Mouse (Mus musculus) sigmoid colon, adult 10 weeks (tissue): ENCODE results near the gene Mrpl28. TPM values are rescaled to one million over a fixed set of nuclear protein-coding genes. Genes with fewer than 3 reads are reported as not detected.

Source experiments
- polyA plus RNA-seq: library from polyadenylated mRNA; stranded (reverse); fragments of 350-450 nt; fragmentation: Illumina TruSeq; extraction: RNeasy Lipid Tissue Mini Kit (QIAGEN cat#74804); gene quantifications from one replicate; pipeline ENCODE4 v1.2.3, GENCODE M21; 2014; ENCODE audit warnings: low read depth, low replicate concordance

Mrpl28 gene
- polyA plus RNA-seq, result 4.6 TPM

DNA sequence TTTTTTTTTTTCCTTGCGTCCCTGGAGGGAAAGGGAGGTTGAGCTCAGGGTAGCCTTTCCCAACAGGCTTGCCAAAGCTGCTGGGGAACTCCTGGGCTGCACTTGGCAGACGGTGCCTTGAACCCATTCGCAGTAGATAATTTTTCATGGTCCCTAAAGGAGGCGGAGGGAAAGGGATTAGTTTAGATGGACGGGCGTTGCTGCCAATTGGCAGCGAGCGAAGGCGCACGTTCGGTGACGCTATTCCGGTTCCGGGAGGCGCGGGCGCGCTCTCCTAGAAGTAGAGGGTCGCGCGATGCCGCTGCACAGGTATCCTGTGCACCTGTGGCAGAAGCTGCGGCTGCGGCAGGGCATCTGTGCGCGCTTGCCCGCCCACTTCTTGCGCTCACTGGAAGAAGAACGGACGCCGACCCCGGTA lies at the start of gene Mrpl28:
Mrpl28 (plus strand) TSS at position 234 of the 418 bp plus-strand sequence.

DNA sequence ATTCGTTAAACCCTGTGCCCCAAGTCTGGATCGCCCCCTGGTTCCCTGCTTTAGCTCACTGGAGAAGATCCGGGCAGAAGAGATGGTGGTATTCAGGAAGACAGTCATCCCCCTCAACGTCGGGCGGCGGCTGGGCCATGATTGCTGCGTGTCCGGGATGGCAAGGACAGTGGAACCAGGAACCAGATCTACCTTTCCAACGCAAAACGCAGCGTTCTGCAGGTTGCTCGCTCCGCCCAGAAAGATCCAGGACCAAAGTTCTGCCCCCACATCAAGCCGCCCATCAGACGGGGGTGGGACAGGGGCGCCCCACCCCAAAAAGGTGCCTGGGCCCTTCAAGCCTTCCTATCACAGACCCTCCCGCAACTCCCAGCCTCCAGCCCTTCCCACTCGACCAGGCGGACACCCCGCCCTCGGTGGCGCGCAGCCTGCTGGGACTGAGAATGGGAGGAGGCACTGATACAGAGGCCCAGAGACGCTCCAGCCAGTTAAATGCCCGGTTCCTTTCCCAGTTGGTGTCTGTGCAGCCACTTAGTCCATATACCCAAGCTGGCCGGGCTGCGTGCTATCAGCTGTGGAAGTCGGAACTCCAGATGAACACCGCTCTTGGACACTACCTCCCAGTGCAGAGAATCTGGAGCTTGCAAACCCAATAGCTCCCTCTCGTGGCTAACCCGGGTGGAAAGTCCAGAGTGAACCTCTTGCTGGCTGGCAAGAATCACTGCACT lies 33.2 kb upstream of the Mrpl28 start, which contains the start of gene Decr2:
Decr2 (minus strand) TSS at position 433 of the 728 bp plus-strand sequence.

GRCm38 (mm10) chr17:26095121-26095740 lies 28.1 kb upstream of the Mrpl28 start, which contains the start of gene Nme4:
TSS of gene Nme4 (minus strand) at chr17:26095602.

GRCm38 (mm10) chr17:26113181-26113948 lies 9.9 kb upstream of the Mrpl28 start, which contains the start of gene Tmem8:
TSS of gene Tmem8 (plus strand) at chr17:26113299.

DNA sequence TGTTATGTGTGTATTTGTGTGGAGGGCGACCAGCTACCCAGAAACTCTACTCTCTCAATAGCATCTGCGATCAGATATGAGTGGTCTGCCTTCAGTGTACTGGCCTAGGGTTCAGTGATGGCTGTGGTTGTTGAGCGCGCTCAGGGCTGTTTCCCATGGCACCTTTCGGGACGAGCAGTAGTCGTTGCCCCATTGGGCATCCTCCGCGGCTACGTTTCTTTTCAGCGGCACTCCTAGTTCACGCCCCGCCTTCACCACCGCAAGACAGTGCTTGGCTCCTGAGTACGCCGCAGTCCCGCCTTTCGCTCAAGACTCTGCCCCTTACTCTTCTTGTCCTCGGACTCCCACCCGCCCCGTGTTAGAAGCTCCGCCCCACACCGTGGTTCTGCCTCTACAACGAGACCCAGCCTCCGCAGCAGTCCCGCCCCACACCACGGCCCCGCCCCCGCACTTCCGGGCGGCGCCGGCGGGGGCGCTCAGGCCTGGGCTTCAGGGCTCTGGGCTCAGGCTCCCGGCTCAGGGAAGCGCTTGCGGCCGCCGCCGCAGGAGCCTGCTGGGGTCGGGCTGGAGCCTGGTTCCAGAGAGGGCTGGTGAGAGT lies 15.0 kb downstream of the Mrpl28 start, which contains the start of gene Axin1:
Axin1 (plus strand) TSS at position 450 of the 598 bp plus-strand sequence.

Other genes starting within 250 kb of the Mrpl28 start
- 15.8 TPM for gene Mettl26, start 248.4 kb upstream of the Mrpl28 start, polyA plus RNA-seq
- not detected for gene Wfikkn1, start 242.6 kb upstream of the Mrpl28 start, polyA plus RNA-seq
- 1.5 TPM for gene Rab40c, start 203.8 kb upstream of the Mrpl28 start, polyA plus RNA-seq
- 26.7 TPM for gene Pigq, start 178.6 kb upstream of the Mrpl28 start, polyA plus RNA-seq
- gene Nhlrc4, start 178.5 kb upstream of the Mrpl28 start, polyA plus RNA-seq, result not detected
- gene A930017K11Rik, start 170.9 kb upstream of the Mrpl28 start, polyA plus RNA-seq, result not detected
- 0.85 TPM for gene Capn15, start 137.7 kb upstream of the Mrpl28 start, polyA plus RNA-seq
- gene Rab11fip3, start 53.9 kb upstream of the Mrpl28 start, polyA plus RNA-seq, result 2.1 TPM
- gene Decr2, start 33.2 kb upstream of the Mrpl28 start, polyA plus RNA-seq, result 34.7 TPM
- gene Nme4, start 27.9 kb upstream of the Mrpl28 start, polyA plus RNA-seq, result not detected
- gene Tmem8, start 10.2 kb upstream of the Mrpl28 start, polyA plus RNA-seq, result 12.7 TPM
- gene Axin1, start 15.2 kb downstream of the Mrpl28 start, polyA plus RNA-seq, result 20.7 TPM
- gene Pdia2, start 75.6 kb downstream of the Mrpl28 start, polyA plus RNA-seq, result not detected
- 0.69 TPM for gene Rgs11, start 79.5 kb downstream of the Mrpl28 start, polyA plus RNA-seq
- not detected for gene Arhgdig, start 84.3 kb downstream of the Mrpl28 start, polyA plus RNA-seq
- gene Fam234a, start 120.7 kb downstream of the Mrpl28 start, polyA plus RNA-seq, result 60.9 TPM
- gene Luc7l, start 129.4 kb downstream of the Mrpl28 start, polyA plus RNA-seq, result 95.1 TPM